Mouse (Mus musculus) colon, adult 2 months (tissue): ENCODE measurements around the gene Olfr187. TPM values are rescaled to one million over a fixed set of nuclear protein-coding genes. Genes with fewer than 3 reads are reported as not detected.

Experiments used
- polyA plus RNA-seq: library from polyadenylated mRNA; depleted of rRNA; stranded (reverse); fragments of >200 nt; gene quantifications from 2 replicates; pipeline ENCODE4 v1.2.3, GENCODE M21; 2012; rRNA removed

Gene Olfr187
- not detected in 2 replicates for polyA plus RNA-seq

GRCm38 (mm10) chr16:59039710-59040109 is at the start of gene Olfr187:
TSS of gene Olfr187 (minus strand) at chr16:59039767.

GRCm38 (mm10) chr16:59077905-59078304 is 38.3 kb upstream of the Olfr187 start, which contains the start of gene Olfr190:
TSS of gene Olfr190 (minus strand) at chr16:59078005.

GRCm38 (mm10) chr16:59030191-59030590 is 9.4 kb downstream of the Olfr187 start, which contains the start of gene Olfr186:
TSS of gene Olfr186 (minus strand) at chr16:59030291.

GRCm38 (mm10) chr16:58995057-58995456 is 44.5 kb downstream of the Olfr187 start, which contains the start of gene Olfr183:
TSS of gene Olfr183 (plus strand) at chr16:58995357.

Other genes starting within 250 kb of the Olfr187 start
- not detected in 2 replicates for gene Olfr173, start 239.5 kb downstream of the Olfr187 start, polyA plus RNA-seq
- not detected in 2 replicates for gene Olfr175-ps1, start 213.0 kb downstream of the Olfr187 start, polyA plus RNA-seq
- not detected in 2 replicates for gene Olfr177, start 165.0 kb downstream of the Olfr187 start, polyA plus RNA-seq
- not detected in 2 replicates for gene Olfr178, start 147.7 kb downstream of the Olfr187 start, polyA plus RNA-seq
- gene Olfr181, start 111.0 kb downstream of the Olfr187 start, polyA plus RNA-seq = not detected in 2 replicates
- gene Olfr180, start 110.4 kb downstream of the Olfr187 start, polyA plus RNA-seq = not detected in 2 replicates
- not detected in 2 replicates for gene Olfr183, start 44.4 kb downstream of the Olfr187 start, polyA plus RNA-seq
- gene Olfr186, start 9.5 kb downstream of the Olfr187 start, polyA plus RNA-seq = not detected in 2 replicates
- not detected in 2 replicates for gene Olfr190, start 38.2 kb upstream of the Olfr187 start, polyA plus RNA-seq
- gene Olfr191, start 50.1 kb upstream of the Olfr187 start, polyA plus RNA-seq = not detected in 2 replicates
- not detected in 2 replicates for gene Olfr193, start 72.1 kb upstream of the Olfr187 start, polyA plus RNA-seq
- gene Olfr194, start 81.3 kb upstream of the Olfr187 start, polyA plus RNA-seq = not detected in 2 replicates
- not detected in 2 replicates for gene Olfr195, start 107.3 kb upstream of the Olfr187 start, polyA plus RNA-seq
- gene Olfr196, start 130.7 kb upstream of the Olfr187 start, polyA plus RNA-seq = not detected in 2 replicates
- gene Olfr198, start 163.8 kb upstream of the Olfr187 start, polyA plus RNA-seq = not detected in 2 replicates
- gene Olfr199, start 180.0 kb upstream of the Olfr187 start, polyA plus RNA-seq = not detected in 2 replicates
- not detected in 2 replicates for gene Olfr201, start 232.9 kb upstream of the Olfr187 start, polyA plus RNA-seq
- not detected in 2 replicates for gene Olfr202, start 247.0 kb upstream of the Olfr187 start, polyA plus RNA-seq